Mouse (Mus musculus) liver, postnatal 0 days (tissue): Measurements from ENCODE around the gene Foxl1.

ENCODE experiments used
- CTCF ChIP-seq: sonication (generic); IDR thresholded peaks from 2 replicates; pipeline ENCODE4 v1.5.1; 2016; ENCODE audit warnings: antibody characterized with exemption, low read depth
- EP300 ChIP-seq: IDR thresholded peaks from 2 replicates; pipeline ENCODE4 v1.6.1; 2016; ENCODE audit warnings: antibody characterized with exemption, low read depth, mild to moderate bottlenecking

DNA sequence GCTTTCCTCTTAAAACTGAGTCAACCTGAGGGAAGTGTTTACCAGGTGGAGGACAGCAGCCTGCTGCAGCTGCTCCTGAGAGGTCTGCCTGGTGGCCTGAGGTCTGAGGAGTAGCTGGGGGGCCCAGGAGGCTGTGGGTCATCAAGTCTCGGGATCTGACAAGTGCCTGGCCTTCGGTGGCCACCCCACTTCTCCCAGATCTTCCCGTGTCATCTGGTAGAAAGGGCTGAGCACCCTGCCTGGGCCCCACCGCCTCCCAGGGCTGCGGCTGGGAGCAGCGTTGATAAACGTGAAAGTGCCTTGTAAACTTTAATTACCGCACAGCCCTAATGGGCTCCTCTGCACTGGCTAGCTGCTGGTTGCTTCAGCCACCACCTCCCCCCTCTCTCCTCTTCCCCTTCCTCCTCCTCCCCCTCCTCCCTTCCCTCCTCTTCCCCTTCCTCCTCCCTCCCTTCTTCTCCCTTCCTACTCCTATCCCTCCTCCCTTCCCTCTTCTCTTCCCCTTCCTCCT lies 20.9 kb downstream of the Foxl1 start:
- TF ChIP-seq EP300 (no peak), CTCF (no peak)
